Mouse (Mus musculus): ENCODE data around the gene Dhx57. TPM values are rescaled to one million over a fixed set of nuclear protein-coding genes. Genes with fewer than 3 reads are reported as not detected.
"Not testable (repeated sequence)": the region's sequence is repeated elsewhere in the genome, so short reads cannot be mapped to it uniquely, and the experiment has no call there.

The Dhx57 gene
- polyA plus RNA-seq, 1 experiment from 2014 or later, result 54.4 TPM

GRCm38 (mm10) chr17:80270622-80271021 lies 19.7 kb downstream of the Dhx57 start:
- peaks cover 54% of the 10 kb centered on the region for H3K36me3 ChIP-seq (ENCODE audit: control insufficient read depth, insufficient read depth)
- H3K9ac ChIP-seq (replicated peaks; ENCODE audit: low read depth, low read length); H3K9me3 ChIP-seq (ENCODE audit: control insufficient read depth, low read length); ATAC-seq; H3K4me2 ChIP-seq (ENCODE audit: low read length); H3K27ac ChIP-seq (ENCODE audit: low read length); H3K27me3 ChIP-seq (replicated peaks; ENCODE audit: control insufficient read depth, insufficient read depth, low read length); H3K4me3 ChIP-seq (replicated peaks; ENCODE audit: low read length); H3K4me1 ChIP-seq (replicated peaks; ENCODE audit: control insufficient read depth, insufficient read depth, low read length): not testable (repeated sequence)
- WGBS, result 97% methylated on average over 7 of the region's 7 CpGs

- Histone ChIP-seq H3K4me3 (replicated peaks; ENCODE audit: low read length) (no peak overlapping the region), H3K9me3 (ENCODE audit: control insufficient read depth, low read length) (no peaks in the 10 kb centered on the region), H3K27me3 (replicated peaks; ENCODE audit: control insufficient read depth, insufficient read depth, low read length) (no peaks in the 10 kb centered on the region), H3K36me3 (ENCODE audit: control insufficient read depth, insufficient read depth) (peaks cover 52% of the 10 kb centered on the region), H3K9ac (replicated peaks; ENCODE audit: low read depth, low read length) (no peak overlapping the region), H3K4me1 (replicated peaks; ENCODE audit: control insufficient read depth, insufficient read depth, low read length) (no peaks in the 10 kb centered on the region), H3K4me2 (ENCODE audit: low read length) (no peak overlapping the region), H3K27ac (ENCODE audit: low read length) (no peak overlapping the region)
- no peak for ATAC-seq
- WGBS, result 92% methylated on average over 3 of the region's 3 CpGs
Observed at GRCm38 (mm10) chr17:80268151-80268550, 22.1 kb downstream of the Dhx57 start.

- Histone ChIP-seq H3K27me3 (replicated peaks; ENCODE audit: control insufficient read depth, insufficient read depth, low read length) (no peaks in the 10 kb centered on the region), H3K4me3 (replicated peaks; ENCODE audit: low read length) (no peak overlapping the region), H3K36me3 (ENCODE audit: control insufficient read depth, insufficient read depth) (peaks cover 48% of the 10 kb centered on the region), H3K9me3 (ENCODE audit: control insufficient read depth, low read length) (no peaks in the 10 kb centered on the region), H3K27ac (ENCODE audit: low read length) (no peak overlapping the region), H3K4me1 (replicated peaks; ENCODE audit: control insufficient read depth, insufficient read depth, low read length) (no peaks in the 10 kb centered on the region), H3K4me2 (ENCODE audit: low read length) (no peak overlapping the region), H3K9ac (replicated peaks; ENCODE audit: low read depth, low read length) (no peak overlapping the region)
- WGBS, result 88% methylated on average over 4 of the region's 4 CpGs
- no peak for ATAC-seq
Observed at GRCm38 (mm10) chr17:80267065-80267464, 23.2 kb downstream of the Dhx57 start.

GRCm38 (mm10) chr17:80255208-80255607 lies 35.1 kb downstream of the Dhx57 start:
- no peak overlapping the region for H3K27ac ChIP-seq (ENCODE audit: low read length)
- peaks cover 73% of the 10 kb centered on the region for H3K36me3 ChIP-seq (ENCODE audit: control insufficient read depth, insufficient read depth)
- WGBS, result 52% methylated on average over 13 of the region's 13 CpGs
- no peak overlapping the region for H3K9ac ChIP-seq (replicated peaks; ENCODE audit: low read depth, low read length)
- no peaks in the 10 kb centered on the region for H3K27me3 ChIP-seq (replicated peaks; ENCODE audit: control insufficient read depth, insufficient read depth, low read length)
- no peaks in the 10 kb centered on the region for H3K9me3 ChIP-seq (ENCODE audit: control insufficient read depth, low read length)
- no peak for ATAC-seq
- H3K4me3 ChIP-seq (replicated peaks; ENCODE audit: low read length), result no peak overlapping the region
- no peaks in the 10 kb centered on the region for H3K4me1 ChIP-seq (replicated peaks; ENCODE audit: control insufficient read depth, insufficient read depth, low read length)
- no peak overlapping the region for H3K4me2 ChIP-seq (ENCODE audit: low read length)

GRCm38 (mm10) chr17:80254421-80254820 lies 35.9 kb downstream of the Dhx57 start:
- H3K4me1 ChIP-seq (replicated peaks; ENCODE audit: control insufficient read depth, insufficient read depth, low read length), result no peaks in the 10 kb centered on the region
- H3K4me2 ChIP-seq (ENCODE audit: low read length), result no peak overlapping the region
- H3K27ac ChIP-seq (ENCODE audit: low read length), result no peak overlapping the region
- H3K36me3 ChIP-seq (ENCODE audit: control insufficient read depth, insufficient read depth), result peaks cover 73% of the 10 kb centered on the region
- no peak for ATAC-seq
- no peaks in the 10 kb centered on the region for H3K9me3 ChIP-seq (ENCODE audit: control insufficient read depth, low read length)
- H3K27me3 ChIP-seq (replicated peaks; ENCODE audit: control insufficient read depth, insufficient read depth, low read length), result no peaks in the 10 kb centered on the region
- H3K9ac ChIP-seq (replicated peaks; ENCODE audit: low read depth, low read length), result no peak overlapping the region
- no peak overlapping the region for H3K4me3 ChIP-seq (replicated peaks; ENCODE audit: low read length)
- WGBS, result 96% methylated on average over 5 of the region's 5 CpGs

- Histone ChIP-seq H3K27ac (ENCODE audit: low read length) (no peak overlapping the region), H3K4me1 (replicated peaks; ENCODE audit: control insufficient read depth, insufficient read depth, low read length) (no peaks in the 10 kb centered on the region), H3K4me3 (replicated peaks; ENCODE audit: low read length) (no peak overlapping the region), H3K36me3 (ENCODE audit: control insufficient read depth, insufficient read depth) (peaks cover 67% of the 10 kb centered on the region), H3K4me2 (ENCODE audit: low read length) (no peak overlapping the region), H3K9ac (replicated peaks; ENCODE audit: low read depth, low read length) (no peak overlapping the region), H3K9me3 (ENCODE audit: control insufficient read depth, low read length) (no peaks in the 10 kb centered on the region), H3K27me3 (replicated peaks; ENCODE audit: control insufficient read depth, insufficient read depth, low read length) (no peaks in the 10 kb centered on the region)
- 90% methylated on average over 11 of the region's 13 CpGs for WGBS
- ATAC-seq, result no peak
Observed at GRCm38 (mm10) chr17:80252757-80253525, 37.3 kb downstream of the Dhx57 start.

GRCm38 (mm10) chr17:80243116-80243515 lies 47.2 kb downstream of the Dhx57 start:
- 90% methylated on average over 13 of the region's 13 CpGs for WGBS
- ATAC-seq, result no peak

GRCm38 (mm10) chr17:80241594-80241993 lies 48.7 kb downstream of the Dhx57 start:
- Histone ChIP-seq H3K9me3 (ENCODE audit: control insufficient read depth, low read length) (no peaks in the 10 kb centered on the region), H3K27ac (ENCODE audit: low read length) (no peak overlapping the region), H3K4me2 (ENCODE audit: low read length) (no peak overlapping the region), H3K36me3 (ENCODE audit: control insufficient read depth, insufficient read depth) (peaks cover 50% of the 10 kb centered on the region), H3K27me3 (replicated peaks; ENCODE audit: control insufficient read depth, insufficient read depth, low read length) (no peaks in the 10 kb centered on the region), H3K9ac (replicated peaks; ENCODE audit: low read depth, low read length) (no peak overlapping the region), H3K4me1 (replicated peaks; ENCODE audit: control insufficient read depth, insufficient read depth, low read length) (no peaks in the 10 kb centered on the region), H3K4me3 (replicated peaks; ENCODE audit: low read length) (no peak overlapping the region)
- 90% methylated on average over 9 of the region's 9 CpGs for WGBS
- no peak for ATAC-seq

More at GRCm38 (mm10) chr17:80243116-80243515, 47.2 kb downstream of the Dhx57 start:
- Histone ChIP-seq H3K36me3 (ENCODE audit: control insufficient read depth, insufficient read depth) (peaks cover 54% of the 10 kb centered on the region), H3K27me3 (replicated peaks; ENCODE audit: control insufficient read depth, insufficient read depth, low read length) (no peaks in the 10 kb centered on the region), H3K4me3 (replicated peaks; ENCODE audit: low read length) (no peak overlapping the region), H3K4me1 (replicated peaks; ENCODE audit: control insufficient read depth, insufficient read depth, low read length) (no peaks in the 10 kb centered on the region), H3K4me2 (ENCODE audit: low read length) (no peak overlapping the region), H3K27ac (ENCODE audit: low read length) (no peak overlapping the region), H3K9ac (replicated peaks; ENCODE audit: low read depth, low read length) (no peak overlapping the region), H3K9me3 (ENCODE audit: control insufficient read depth, low read length) (no peaks in the 10 kb centered on the region)

- Histone ChIP-seq H3K36me3 (ENCODE audit: control insufficient read depth, insufficient read depth) (peaks cover 30% of the 10 kb centered on the region), H3K9ac (replicated peaks; ENCODE audit: low read depth, low read length) (no peak overlapping the region), H3K9me3 (ENCODE audit: control insufficient read depth, low read length) (no peaks in the 10 kb centered on the region), H3K4me1 (replicated peaks; ENCODE audit: control insufficient read depth, insufficient read depth, low read length) (no peaks in the 10 kb centered on the region), H3K4me3 (replicated peaks; ENCODE audit: low read length) (no peak overlapping the region), H3K4me2 (ENCODE audit: low read length) (no peak overlapping the region), H3K27me3 (replicated peaks; ENCODE audit: control insufficient read depth, insufficient read depth, low read length) (no peaks in the 10 kb centered on the region), H3K27ac (ENCODE audit: low read length) (no peak overlapping the region)
- no peak for ATAC-seq
- 91% methylated on average over 5 of the region's 5 CpGs for WGBS
Observed at GRCm38 (mm10) chr17:80237475-80237874, 52.8 kb downstream of the Dhx57 start.
